Mouse (Mus musculus) MEL (cell line): Measurements from ENCODE around the gene Pom121l2.

Experiments
- CTCF ChIP-seq, 3 experiments: IDR thresholded peaks in 2 of 3; conservative IDR thresholded peaks in 1 of 3; 2 replicates each; pipeline ENCODE4 v1.5.1; 2011 to 2012; ENCODE audit warnings: low read length in 3 of 3, low read depth in 2 of 3, mild to moderate bottlenecking in 2 of 3, improper control_type of control experiment in 1 of 3, inconsistent platforms in 1 of 3, mixed read lengths in 1 of 3, moderate library complexity in 1 of 3; ENCODE audit not compliant: control insufficient read depth in 1 of 3, insufficient read depth in 1 of 3, poor library complexity in 1 of 3, severe bottlenecking in 1 of 3
- MAFK ChIP-seq: IDR thresholded peaks from 2 replicates; pipeline ENCODE4 v1.6.1; 2011; ENCODE audit warnings: low read depth, mild to moderate bottlenecking, low read length, improper control_type of control experiment, borderline replicate concordance
- POLR2A ChIP-seq, 2 experiments: IDR thresholded peaks; 2 replicates each; pipeline ENCODE4 v1.6.1; 2011 to 2012; ENCODE audit warnings: low read length in 2 of 2, mild to moderate bottlenecking in 2 of 2, control low read depth in 1 of 2, improper control_type of control experiment in 1 of 2, low read depth in 1 of 2, moderate library complexity in 1 of 2; ENCODE audit not compliant: control insufficient read depth in 1 of 2, insufficient read depth in 1 of 2, poor library complexity in 1 of 2
- TAL1 ChIP-seq: IDR thresholded peaks from 2 replicates; pipeline ENCODE4 v1.6.1; 2012; ENCODE audit warnings: mild to moderate bottlenecking, inconsistent platforms, low read length, moderate library complexity, mixed read lengths
- UBTF ChIP-seq: IDR thresholded peaks from 2 replicates; pipeline ENCODE4 v1.6.1; 2012; ENCODE audit warnings: low read depth, mild to moderate bottlenecking, inconsistent platforms, low read length, improper control_type of control experiment, moderate library complexity, borderline replicate concordance; ENCODE audit not compliant: insufficient read depth
- USF1 ChIP-seq: IDR thresholded peaks from 2 replicates; pipeline ENCODE4 v1.6.1; 2014; ENCODE audit warnings: low read depth, mild to moderate bottlenecking, inconsistent platforms, low read length, improper control_type of control experiment, moderate library complexity

- TF ChIP-seq UBTF, result no peak
- TF ChIP-seq POLR2A (IDR thresholded peaks at IDR 0.05; ENCODE audit: control insufficient read depth in 1 of 2, insufficient read depth in 1 of 2, low read depth in 1 of 2, low read length in 2 of 2, poor library complexity in 1 of 2), result no peak
- TF ChIP-seq TAL1, result no peak
- TF ChIP-seq CTCF (IDR thresholded peaks at IDR 0.05 in 2 of 3, conservative IDR thresholded peaks at IDR 0.05 in 1 of 3; ENCODE audit: control insufficient read depth in 1 of 3, insufficient read depth in 1 of 3, low read depth in 2 of 3, low read length in 3 of 3, poor library complexity in 1 of 3, severe bottlenecking in 1 of 3), result no peak
- no peak for TF ChIP-seq MAFK
- no peak for TF ChIP-seq USF1
These were observed 32.7 kb downstream of the Pom121l2 start for GRCm38 (mm10) chr13:22013716-22014115.
